Mouse (Mus musculus): ENCODE data around the gene M1ap. TPM values are rescaled to one million over a fixed set of nuclear protein-coding genes. Genes with fewer than 3 reads are reported as not detected.

The M1ap gene
- total and polyA plus RNA-seq, 2 experiments from 2014 or later = 1.2 TPM; not detected in 1

DNA sequence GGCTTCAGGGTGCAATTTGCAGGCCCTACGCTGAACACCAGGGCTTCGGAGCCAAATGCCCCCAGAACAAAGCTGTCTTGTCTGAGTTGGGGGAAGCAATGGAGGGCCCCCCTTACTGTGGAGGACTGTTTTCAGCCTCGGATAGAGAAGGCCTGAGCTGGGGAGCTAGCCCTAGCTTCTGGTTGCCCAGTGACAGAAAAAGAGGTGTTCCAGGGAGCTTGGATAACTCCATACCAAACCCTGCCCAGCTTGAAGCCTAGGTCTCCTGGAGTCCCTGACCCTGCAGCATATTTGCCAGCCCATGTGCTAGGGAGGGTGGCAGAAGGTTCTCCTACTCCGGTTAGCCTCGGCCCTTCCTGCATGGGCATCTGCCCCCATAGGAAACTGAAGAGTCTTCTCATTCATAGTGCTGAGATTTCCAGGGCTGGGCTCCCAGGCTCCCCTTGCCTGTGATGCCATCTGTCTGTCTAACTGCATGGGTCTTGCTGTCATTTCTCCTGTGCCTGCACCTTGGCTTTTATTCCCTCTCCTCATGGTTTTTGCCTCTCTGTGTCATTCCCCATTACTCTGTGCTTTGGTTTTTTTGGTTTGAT, 87.9 kb downstream of the M1ap start:
- ATAC-seq (ENCODE audit: low FRiP score) (no peak), DNase-seq (ENCODE audit: low spot score) (no peak)
- Histone ChIP-seq H3K9me3 (ENCODE audit: low read length) (no peaks in the 10 kb centered on the region), H3K9ac (replicated peaks; ENCODE audit: low read length, poor library complexity, severe bottlenecking) (no peak overlapping the region), H3K27ac (ENCODE audit: low read depth, low read length) (peak overlapping the region; percentile 59; the same call in 1 of the 2 replicates), H3K36me3 (ENCODE audit: insufficient read depth, low read length) (no peaks in the 10 kb centered on the region), H3K4me2 (ENCODE audit: low read depth, low read length, poor library complexity, severe bottlenecking) (peak overlapping the region; percentile 76), H3K27me3 (ENCODE audit: insufficient read depth, low read length) (peaks cover 36% of the 10 kb centered on the region), H3K4me1 (ENCODE audit: insufficient read depth, low read length) (peaks cover 11% of the 10 kb centered on the region; the same call in 1 of the 2 replicates), H3K4me3 (ENCODE audit: low read depth, low read length) (peak overlapping the region; percentile 43; the same call in 1 of the 2 replicates)
- no peak for TF ChIP-seq CTCF (IDR thresholded peaks at IDR 0.05)
- 29% methylated on average over 5 of the region's 5 CpGs for WGBS

DNA sequence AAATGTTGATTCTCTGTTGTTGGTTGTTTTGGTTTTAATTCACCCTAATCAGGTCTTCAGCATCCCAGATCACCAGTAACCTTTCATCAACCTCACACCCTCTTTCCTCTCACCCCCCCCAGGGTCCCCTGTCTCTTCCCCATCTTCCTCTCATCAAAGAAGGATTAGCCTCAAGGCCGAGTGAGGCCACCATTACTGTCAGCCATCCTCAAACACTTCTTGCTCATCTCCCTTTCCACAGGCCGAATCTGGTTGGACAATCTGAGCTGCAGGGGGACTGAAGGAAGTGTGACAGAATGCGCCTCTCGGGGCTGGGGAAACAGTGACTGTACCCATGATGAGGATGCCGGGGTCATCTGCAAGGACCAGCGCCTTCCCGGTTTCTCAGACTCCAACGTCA, 90.5 kb downstream of the M1ap start:
- H3K36me3 ChIP-seq (ENCODE audit: insufficient read depth, low read length) = no peaks in the 10 kb centered on the region
- no peak for DNase-seq (ENCODE audit: low spot score)
- no peak overlapping the region for H3K9ac ChIP-seq (replicated peaks; ENCODE audit: low read length, poor library complexity, severe bottlenecking)
- 84% methylated on average over 8 of the region's 8 CpGs for WGBS
- ATAC-seq (ENCODE audit: low FRiP score) = no peak
- no peak overlapping the region for H3K27ac ChIP-seq (ENCODE audit: low read depth, low read length)
- peaks cover 22% of the 10 kb centered on the region for H3K27me3 ChIP-seq (ENCODE audit: insufficient read depth, low read length)
- H3K9me3 ChIP-seq (ENCODE audit: low read length) = no peaks in the 10 kb centered on the region
- peaks cover 11% of the 10 kb centered on the region; the same call in 1 of the 2 replicates for H3K4me1 ChIP-seq (ENCODE audit: insufficient read depth, low read length)
- H3K4me2 ChIP-seq (ENCODE audit: low read depth, low read length, poor library complexity, severe bottlenecking) = no peak overlapping the region
- H3K4me3 ChIP-seq (ENCODE audit: low read depth, low read length) = no peak overlapping the region
- no peak for TF ChIP-seq CTCF (IDR thresholded peaks at IDR 0.05)

DNA sequence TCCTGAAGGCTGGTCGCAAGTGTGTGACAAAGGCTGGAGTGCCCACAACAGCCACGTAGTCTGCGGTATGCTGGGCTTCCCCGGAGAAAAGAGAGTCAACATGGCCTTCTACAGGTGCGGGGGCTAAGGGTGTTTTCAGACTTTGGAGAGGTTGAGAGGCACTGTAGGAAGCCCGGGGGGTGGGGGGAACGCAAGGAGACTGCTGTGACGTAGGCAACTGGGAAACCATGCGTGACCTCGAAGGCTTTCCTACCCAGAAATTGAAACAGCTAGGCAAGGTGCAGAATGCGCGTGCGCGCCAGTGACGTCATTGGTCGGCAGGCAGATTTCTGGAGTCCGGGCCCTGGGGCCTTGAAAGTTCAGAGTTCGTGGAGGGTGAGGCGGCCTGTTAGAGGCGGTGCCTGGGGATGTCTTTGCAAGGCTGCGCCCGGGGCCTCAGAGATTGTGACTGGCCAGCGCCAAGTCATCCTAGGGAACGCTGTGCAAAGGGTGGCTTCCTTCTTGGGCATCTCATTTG, 91.9 kb downstream of the M1ap start:
- Histone ChIP-seq H3K9me3 (ENCODE audit: low read length) (no peaks in the 10 kb centered on the region), H3K27me3 (ENCODE audit: insufficient read depth, low read length) (peaks cover 11% of the 10 kb centered on the region), H3K4me1 (ENCODE audit: insufficient read depth, low read length) (peaks cover 5% of the 10 kb centered on the region; the same call in 1 of the 2 replicates), H3K36me3 (ENCODE audit: insufficient read depth, low read length) (no peaks in the 10 kb centered on the region), H3K9ac (replicated peaks; ENCODE audit: low read length, poor library complexity, severe bottlenecking) (no peak overlapping the region), H3K27ac (ENCODE audit: low read depth, low read length) (no peak overlapping the region), H3K4me2 (ENCODE audit: low read depth, low read length, poor library complexity, severe bottlenecking) (peak overlapping the region; percentile 54), H3K4me3 (ENCODE audit: low read depth, low read length) (peak overlapping the region; percentile 23; the same call in 1 of the 2 replicates)
- 9% methylated on average over 24 of the region's 24 CpGs for WGBS
- TF ChIP-seq CTCF (IDR thresholded peaks at IDR 0.05) = no peak
- DNase-seq (ENCODE audit: low spot score) (peak; percentile 77), ATAC-seq (ENCODE audit: low FRiP score) (peak; percentile 60)

DNA sequence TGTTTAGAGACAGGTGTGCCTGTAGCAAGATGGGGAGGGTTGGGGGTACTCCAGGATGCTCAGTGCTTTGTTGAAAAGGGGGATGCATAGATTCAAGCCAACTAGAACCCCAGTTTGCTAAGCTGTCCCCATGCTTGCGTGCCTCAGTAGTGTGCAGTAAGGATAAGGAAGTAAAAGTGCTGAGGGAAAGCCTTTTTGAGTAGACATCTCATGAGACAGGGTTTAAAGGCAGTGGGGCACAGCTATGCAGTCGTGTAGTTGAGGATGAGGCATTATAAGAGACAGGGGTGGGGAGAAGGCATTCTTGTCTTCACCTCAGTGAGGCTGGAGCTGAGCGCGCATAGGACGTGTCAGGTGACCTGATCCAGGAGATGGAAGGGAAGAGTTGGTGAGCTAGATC, 93.9 kb downstream of the M1ap start:
- WGBS = 77% methylated on average over 5 of the region's 5 CpGs
- Histone ChIP-seq H3K9me3 (ENCODE audit: low read length) (no peaks in the 10 kb centered on the region), H3K36me3 (ENCODE audit: insufficient read depth, low read length) (no peaks in the 10 kb centered on the region), H3K4me2 (ENCODE audit: low read depth, low read length, poor library complexity, severe bottlenecking) (no peak overlapping the region), H3K4me1 (ENCODE audit: insufficient read depth, low read length) (0 out of 2 replicates have a peak, but pooled peaks cover 5% of the 10 kb centered on the region), H3K27ac (ENCODE audit: low read depth, low read length) (no peak overlapping the region), H3K27me3 (ENCODE audit: insufficient read depth, low read length) (no peaks in the 10 kb centered on the region), H3K4me3 (ENCODE audit: low read depth, low read length) (no peak overlapping the region), H3K9ac (replicated peaks; ENCODE audit: low read length, poor library complexity, severe bottlenecking) (no peak overlapping the region)
- DNase-seq (ENCODE audit: low spot score) (no peak), ATAC-seq (ENCODE audit: low FRiP score) (no peak)
- TF ChIP-seq CTCF (IDR thresholded peaks at IDR 0.05) = no peak

DNA sequence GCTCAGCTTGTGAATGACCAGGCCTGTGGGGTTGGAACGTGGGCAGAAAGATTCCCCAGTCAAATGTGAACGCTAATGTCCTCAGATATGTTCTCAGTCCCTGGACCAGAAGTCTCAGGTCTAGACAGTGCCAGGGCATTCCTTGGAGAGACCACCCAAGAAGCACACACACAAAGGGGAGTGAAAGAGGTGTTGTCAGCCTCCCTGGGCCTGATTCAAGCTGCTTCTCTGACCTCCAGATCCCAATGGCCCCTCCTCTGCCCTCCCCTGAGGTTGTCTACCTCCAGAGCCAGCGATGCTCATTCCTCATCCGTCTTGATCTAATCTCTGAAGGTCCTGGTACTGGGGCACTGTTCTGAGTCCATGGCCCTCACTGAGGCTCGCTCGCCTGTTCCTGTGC, 96.9 kb downstream of the M1ap start:
- H3K9me3 ChIP-seq (ENCODE audit: low read length) = no peaks in the 10 kb centered on the region
- H3K9ac ChIP-seq (replicated peaks; ENCODE audit: low read length, poor library complexity, severe bottlenecking) = no peak overlapping the region
- H3K4me3 ChIP-seq (ENCODE audit: low read depth, low read length) = no peak overlapping the region
- no peaks in the 10 kb centered on the region for H3K36me3 ChIP-seq (ENCODE audit: insufficient read depth, low read length)
- no peak for DNase-seq (ENCODE audit: low spot score)
- H3K4me1 ChIP-seq (ENCODE audit: insufficient read depth, low read length) = 0 out of 2 replicates have a peak, but pooled peaks cover 3% of the 10 kb centered on the region
- no peak for TF ChIP-seq CTCF (IDR thresholded peaks at IDR 0.05)
- H3K4me2 ChIP-seq (ENCODE audit: low read depth, low read length, poor library complexity, severe bottlenecking) = no peak overlapping the region
- no peak for ATAC-seq (ENCODE audit: low FRiP score)
- WGBS = 65% methylated on average over 6 of the region's 6 CpGs
- H3K27ac ChIP-seq (ENCODE audit: low read depth, low read length) = no peak overlapping the region
- H3K27me3 ChIP-seq (ENCODE audit: insufficient read depth, low read length) = no peaks in the 10 kb centered on the region

DNA sequence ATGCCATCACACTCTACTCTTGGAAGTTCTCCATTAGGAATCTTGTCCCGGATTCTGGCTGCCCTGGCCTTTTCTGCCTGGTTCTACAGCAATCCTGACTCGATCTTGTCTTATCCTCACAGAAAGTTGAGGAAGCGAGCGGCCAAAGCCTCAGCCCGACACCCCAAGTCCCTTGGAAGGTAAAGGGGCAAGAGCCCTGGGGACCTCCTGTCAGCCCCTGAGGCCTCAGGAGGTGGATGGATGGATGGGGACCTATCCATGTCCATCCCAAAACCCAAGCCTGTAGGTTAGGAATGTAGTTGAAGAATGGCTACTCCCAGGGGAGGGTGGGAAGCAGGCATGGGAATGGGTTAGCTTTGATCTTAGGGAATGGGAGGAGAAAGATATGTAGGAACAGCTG, 97.3 kb downstream of the M1ap start:
- H3K9ac ChIP-seq (replicated peaks; ENCODE audit: low read length, poor library complexity, severe bottlenecking) = no peak overlapping the region
- H3K4me2 ChIP-seq (ENCODE audit: low read depth, low read length, poor library complexity, severe bottlenecking) = no peak overlapping the region
- 87% methylated on average over 5 of the region's 5 CpGs for WGBS
- H3K27me3 ChIP-seq (ENCODE audit: insufficient read depth, low read length) = no peaks in the 10 kb centered on the region
- no peak for TF ChIP-seq CTCF (IDR thresholded peaks at IDR 0.05)
- H3K4me1 ChIP-seq (ENCODE audit: insufficient read depth, low read length) = no peaks in the 10 kb centered on the region
- no peak overlapping the region for H3K4me3 ChIP-seq (ENCODE audit: low read depth, low read length)
- ATAC-seq (ENCODE audit: low FRiP score) = no peak
- DNase-seq (ENCODE audit: low spot score) = no peak
- H3K9me3 ChIP-seq (ENCODE audit: low read length) = no peaks in the 10 kb centered on the region
- no peak overlapping the region for H3K27ac ChIP-seq (ENCODE audit: low read depth, low read length)
- no peaks in the 10 kb centered on the region for H3K36me3 ChIP-seq (ENCODE audit: insufficient read depth, low read length)
